Mouse (Mus musculus): Measurements from ENCODE around the gene Mab21l2. TPM values are rescaled to one million over a fixed set of nuclear protein-coding genes. Genes with fewer than 3 reads are reported as not detected.

The Mab21l2 gene
- polyA plus RNA-seq, 1 experiment, result 0.06 TPM

DNA sequence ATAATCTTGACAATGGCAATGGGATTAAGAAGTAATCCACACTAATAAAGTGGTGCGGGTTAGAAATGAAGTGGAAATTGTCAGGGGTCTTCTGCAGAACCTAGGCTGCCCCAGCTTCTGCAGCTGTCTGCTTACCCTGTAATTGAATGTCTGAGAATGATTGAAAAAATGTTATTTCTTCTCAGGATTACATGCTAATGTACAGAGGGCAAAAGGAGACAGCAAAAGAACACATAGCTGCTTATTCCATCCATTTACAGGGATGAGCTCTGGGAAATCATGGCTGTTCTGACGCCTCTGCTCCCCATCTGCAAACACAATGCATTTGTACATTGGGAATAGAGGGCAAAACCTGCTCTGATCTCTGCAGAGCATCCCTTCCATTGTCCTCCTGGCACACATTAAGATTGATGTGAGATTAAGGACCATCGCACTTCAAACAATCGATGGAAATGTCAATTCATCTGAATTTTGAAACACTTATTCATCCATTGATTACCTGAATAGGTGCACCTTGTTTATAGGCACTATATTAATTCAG lies 7.3 kb downstream of the Mab21l2 start:
- no peak for TF ChIP-seq POLR2A (IDR thresholded peaks at IDR 0.05; ENCODE audit: borderline replicate concordance, extremely low read depth, low read depth, low read length)
- TF ChIP-seq CTCF (IDR thresholded peaks at IDR 0.05; ENCODE audit: insufficient read depth, low read length), result no peak
- 86% methylated on average over 4 of the region's 4 CpGs for WGBS
- H3K4me1 ChIP-seq (ENCODE audit: control insufficient read depth, insufficient read depth, low read length), result no peaks in the 10 kb centered on the region; the same call in none of the 2 replicates
- DNase-seq, result no peak
- H3K4me3 ChIP-seq (replicated peaks; ENCODE audit: extremely low read depth, low read depth, low read length), result no peak overlapping the region

- H3K4me1 ChIP-seq (ENCODE audit: control insufficient read depth, insufficient read depth, low read length), result no peaks in the 10 kb centered on the region
- WGBS, result 73% methylated on average over 11 of the region's 11 CpGs
- no peak overlapping the region for H3K4me3 ChIP-seq (replicated peaks; ENCODE audit: extremely low read depth, low read depth, low read length)
- no peak for DNase-seq
- TF ChIP-seq POLR2A (IDR thresholded peaks at IDR 0.05; ENCODE audit: borderline replicate concordance, extremely low read depth, low read depth, low read length), result no peak
- TF ChIP-seq CTCF (IDR thresholded peaks at IDR 0.05; ENCODE audit: insufficient read depth, low read length), result no peak
Observed at GRCm38 (mm10) chr3:86539555-86540168, 8.8 kb downstream of the Mab21l2 start.

- TF ChIP-seq CTCF (IDR thresholded peaks at IDR 0.05; ENCODE audit: insufficient read depth, low read length), result no peak
- TF ChIP-seq POLR2A (IDR thresholded peaks at IDR 0.05; ENCODE audit: borderline replicate concordance, extremely low read depth, low read depth, low read length), result no peak
- DNase-seq, result no peak
- no peak overlapping the region for H3K4me3 ChIP-seq (replicated peaks; ENCODE audit: extremely low read depth, low read depth, low read length)
- 48% methylated on average over 13 of the region's 13 CpGs for WGBS
- no peaks in the 10 kb centered on the region for H3K4me1 ChIP-seq (ENCODE audit: control insufficient read depth, insufficient read depth, low read length)
Observed at GRCm38 (mm10) chr3:86538645-86539554, 9.5 kb downstream of the Mab21l2 start.

- no peak for DNase-seq
- H3K4me3 ChIP-seq (replicated peaks; ENCODE audit: extremely low read depth, low read depth, low read length), result no peak overlapping the region
- TF ChIP-seq POLR2A (IDR thresholded peaks at IDR 0.05; ENCODE audit: borderline replicate concordance, extremely low read depth, low read depth, low read length) (no peak), CTCF (IDR thresholded peaks at IDR 0.05; ENCODE audit: insufficient read depth, low read length) (no peak)
- H3K4me1 ChIP-seq (ENCODE audit: control insufficient read depth, insufficient read depth, low read length), result no peaks in the 10 kb centered on the region
- WGBS, result 98% methylated on average over 1 of the region's 1 CpGs
Observed at GRCm38 (mm10) chr3:86536751-86537150, 11.7 kb downstream of the Mab21l2 start.

GRCm38 (mm10) chr3:86531531-86532269 lies 16.7 kb downstream of the Mab21l2 start:
- TF ChIP-seq CTCF (IDR thresholded peaks at IDR 0.05; ENCODE audit: insufficient read depth, low read length) (no peak), POLR2A (IDR thresholded peaks at IDR 0.05; ENCODE audit: borderline replicate concordance, extremely low read depth, low read depth, low read length) (no peak)
- no peak for DNase-seq
- 77% methylated on average over 16 of the region's 16 CpGs for WGBS

DNA sequence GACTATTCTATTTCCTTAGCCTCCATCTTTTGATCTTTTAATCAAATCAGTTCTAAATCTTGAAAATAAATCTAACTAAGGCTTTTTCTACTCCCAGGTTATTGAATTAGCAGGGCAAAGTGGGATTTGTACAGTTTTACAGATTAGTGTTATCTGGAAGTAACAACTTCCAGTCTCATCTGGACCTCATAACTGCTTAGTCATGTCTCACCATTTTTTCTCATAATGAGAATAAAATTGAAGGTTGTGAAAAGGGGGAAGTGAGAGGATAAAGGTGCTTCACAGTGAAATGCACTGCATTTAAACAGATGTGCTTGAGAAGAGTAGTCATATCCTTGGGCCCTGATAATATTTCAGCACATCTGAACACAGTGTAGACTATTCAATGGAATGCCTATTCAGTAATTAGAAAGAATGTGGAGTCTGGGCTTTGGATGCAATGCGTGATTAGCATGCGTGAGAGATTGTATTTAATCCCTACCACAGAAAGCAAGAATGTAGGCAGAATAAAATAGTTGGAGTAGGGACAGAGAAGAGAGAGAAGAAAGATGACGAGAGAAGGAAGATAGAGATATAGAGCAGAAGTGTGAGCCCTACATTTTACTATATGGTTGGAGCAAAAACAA lies 25.4 kb downstream of the Mab21l2 start:
- Histone ChIP-seq H3K4me1 (ENCODE audit: control insufficient read depth, insufficient read depth, low read length) (no peaks in the 10 kb centered on the region), H3K4me3 (replicated peaks; ENCODE audit: extremely low read depth, low read depth, low read length) (no peak overlapping the region)
- 94% methylated on average over 3 of the region's 3 CpGs for WGBS
- TF ChIP-seq POLR2A (IDR thresholded peaks at IDR 0.05; ENCODE audit: borderline replicate concordance, extremely low read depth, low read depth, low read length) (no peak), CTCF (IDR thresholded peaks at IDR 0.05; ENCODE audit: insufficient read depth, low read length) (no peak)
- no peak for DNase-seq

More at GRCm38 (mm10) chr3:86531531-86532269, 16.7 kb downstream of the Mab21l2 start:
- H3K4me3 ChIP-seq (replicated peaks; ENCODE audit: extremely low read depth, low read depth, low read length), result no peak overlapping the region
- no peaks in the 10 kb centered on the region for H3K4me1 ChIP-seq (ENCODE audit: control insufficient read depth, insufficient read depth, low read length)

DNA sequence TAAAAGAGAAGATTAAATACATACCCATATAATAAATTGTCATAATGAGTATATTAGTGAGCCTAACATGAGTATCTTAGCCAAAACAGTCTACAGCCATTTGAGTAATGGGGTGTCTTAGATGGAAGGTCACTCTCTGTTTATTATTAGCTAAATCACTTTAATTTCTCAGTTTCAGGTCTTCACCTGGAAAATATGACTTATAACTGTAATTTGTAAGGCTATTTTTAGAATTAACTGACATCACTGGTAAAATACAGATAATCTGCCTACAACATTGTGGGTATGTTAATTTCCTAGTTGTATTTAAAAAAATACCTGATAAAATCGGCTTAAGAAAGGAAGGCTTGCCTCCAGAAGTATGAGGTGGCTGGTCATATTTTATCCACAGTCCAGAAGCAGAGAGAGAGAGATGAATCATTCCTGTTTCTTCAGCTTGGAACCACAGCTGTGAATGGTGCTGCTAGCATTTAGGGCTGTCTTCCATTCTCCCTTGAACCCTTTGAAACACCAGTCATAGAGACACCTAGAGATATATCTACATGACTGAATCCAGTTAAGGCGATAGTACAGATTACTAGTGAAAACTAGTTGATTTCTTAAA lies 29.8 kb downstream of the Mab21l2 start:
- WGBS, result 76% methylated on average over 2 of the region's 2 CpGs
- Histone ChIP-seq H3K4me3 (replicated peaks; ENCODE audit: extremely low read depth, low read depth, low read length) (no peak overlapping the region), H3K4me1 (ENCODE audit: control insufficient read depth, insufficient read depth, low read length) (no peaks in the 10 kb centered on the region)
- DNase-seq, result no peak
- TF ChIP-seq POLR2A (IDR thresholded peaks at IDR 0.05; ENCODE audit: borderline replicate concordance, extremely low read depth, low read depth, low read length) (no peak), CTCF (IDR thresholded peaks at IDR 0.05; ENCODE audit: insufficient read depth, low read length) (no peak)

DNA sequence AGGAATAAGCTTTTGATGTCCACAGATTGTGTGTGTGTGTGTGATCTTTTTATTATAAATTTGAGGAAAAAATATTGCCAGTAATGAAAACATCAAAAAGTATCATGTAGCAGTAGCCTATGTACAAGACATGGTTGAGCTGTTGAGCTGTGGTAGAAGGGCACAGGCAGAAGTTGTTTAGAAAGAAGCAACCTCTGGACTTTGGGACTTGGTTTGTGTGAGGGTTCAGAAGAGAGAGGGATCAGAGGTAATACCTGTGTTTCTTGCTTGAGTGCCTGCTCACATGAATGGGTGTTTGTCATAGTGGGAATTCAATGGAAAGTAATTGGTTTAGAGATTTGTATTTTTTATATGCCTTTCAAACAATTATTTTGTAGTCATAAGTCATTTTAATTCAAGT lies 47.8 kb downstream of the Mab21l2 start:
- no peaks in the 10 kb centered on the region for H3K4me1 ChIP-seq (ENCODE audit: control insufficient read depth, insufficient read depth, low read length)
- no peak for TF ChIP-seq CTCF (IDR thresholded peaks at IDR 0.05; ENCODE audit: insufficient read depth, low read length)
- no peak for TF ChIP-seq POLR2A (IDR thresholded peaks at IDR 0.05; ENCODE audit: borderline replicate concordance, extremely low read depth, low read depth, low read length)
- H3K4me3 ChIP-seq (replicated peaks; ENCODE audit: extremely low read depth, low read depth, low read length), result no peak overlapping the region
- no peak for DNase-seq

Data from lung, adult 2 months (tissue).